Mouse (Mus musculus) heart, adult 2 months (tissue): ENCODE data around the gene Fastk. TPM values are rescaled to one million over a fixed set of nuclear protein-coding genes. Genes with fewer than 3 reads are reported as not detected.

Experiments
- DNase-seq, 2 experiments: peaks; one replicate each; pipeline ENCODE4 v3.0.0; 2021
- H3K27ac ChIP-seq: fragments of 200-600 bp; 2 replicates; pipeline ENCODE4 v1.8.1; 2022
- H3K27me3 ChIP-seq: fragments of 200-500 bp; 2 replicates; pipeline ENCODE4 v1.6.1; 2012; ENCODE audit warnings: mild to moderate bottlenecking, low read length, inconsistent platforms, mixed read lengths; ENCODE audit not compliant: control insufficient read depth, insufficient read depth
- H3K36me3 ChIP-seq: fragments of 200-500 bp; 2 replicates; pipeline ENCODE4 v1.6.1; 2012; ENCODE audit warnings: low read length, inconsistent platforms; ENCODE audit not compliant: control insufficient read depth, insufficient read depth
- H3K4me1 ChIP-seq: fragments of 200-500 bp; 2 replicates; pipeline ENCODE4 v1.6.1; 2011; ENCODE audit warnings: low read length; ENCODE audit not compliant: control insufficient read depth, insufficient read depth
- H3K4me3 ChIP-seq: fragments of 200-600 bp; 2 replicates; pipeline ENCODE4 v1.8.1; 2022
- H3K79me2 ChIP-seq: fragments of 200-500 bp; replicated peaks from 2 replicates; pipeline ENCODE4 v1.6.1; 2012; ENCODE audit warnings: mild to moderate bottlenecking, inconsistent platforms, low read length, moderate library complexity, mixed read lengths; ENCODE audit not compliant: control insufficient read depth, insufficient read depth
- H3K9ac ChIP-seq: fragments of 200-500 bp; 2 replicates; pipeline ENCODE4 v1.6.1; 2012; ENCODE audit warnings: low read depth, mild to moderate bottlenecking, control low read depth, inconsistent platforms, low read length, mixed read lengths
- CTCF ChIP-seq: fragments of 200-600 bp; IDR thresholded peaks from 2 replicates; pipeline ENCODE4 v1.8.1; 2022; ENCODE audit warnings: antibody characterized with exemption, mild to moderate bottlenecking, moderate library complexity
- EP300 ChIP-seq: fragments of 200-500 bp; IDR thresholded peaks from 2 replicates; pipeline ENCODE4 v1.6.1; 2011; ENCODE audit warnings: low read depth, low read length, control low read depth; ENCODE audit not compliant: insufficient read depth
- POLR2A ChIP-seq: fragments of 200-500 bp; IDR thresholded peaks from 2 replicates; pipeline ENCODE4 v1.6.1; 2011; ENCODE audit warnings: mild to moderate bottlenecking, low read depth, low read length, control low read depth; ENCODE audit not compliant: insufficient read depth
- WGBS: fragments of 180-500 bp; shearing (Covaris S2); methylation state at CpG from one replicate; pipeline ENCODE4 v1.1.7; 2018; 5-methylcytosine and 5-hydroxymethylcytosine counted together
- intact Hi-C: fragments of 180-260 bp; cut with DNase I; formaldehyde crosslinking; loops from one replicate; pipeline ENCODE4 v1.15.1; 2025
- polyA plus RNA-seq: library from polyadenylated mRNA; depleted of rRNA; stranded (reverse); fragments of >200 nt; gene quantifications from 2 replicates; pipeline ENCODE4 v1.2.3, GENCODE M21; 2012
- total RNA-seq, 2 experiments: library from RNA; stranded (reverse); gene quantifications; 2 replicates each; pipeline ENCODE4 v1.2.3; 2021

Fastk gene
- total and polyA plus RNA-seq, 3 experiments: 287 to 613 (median 328) TPM

GRCm38 (mm10) chr5:24443204-24443603 is 1.9 kb downstream of the Fastk start:
- no peak for DNase-seq
- intact Hi-C loops: loop anchor here (10.0 kb wide), 1 partner anchor 392 kb away; no protein-coding TSS in a partner anchor
- WGBS: 87% methylated on average over 7 of the region's 7 CpGs
- no peak overlapping the region for H3K27ac ChIP-seq
- H3K36me3 ChIP-seq: no peaks in the 10 kb centered on the region
- no peaks in the 10 kb centered on the region for H3K27me3 ChIP-seq
- TF ChIP-seq EP300: no peak
- no peak for TF ChIP-seq POLR2A
- TF ChIP-seq CTCF: no peak
- H3K79me2 ChIP-seq: no peaks in the 10 kb centered on the region
- H3K4me3 ChIP-seq: no peak overlapping the region
- H3K9ac ChIP-seq: no peak overlapping the region
- peaks cover 3% of the 10 kb centered on the region; the same call in 1 of the 2 replicates for H3K4me1 ChIP-seq

GRCm38 (mm10) chr5:24442029-24442428 is 3.1 kb downstream of the Fastk start:
- no peaks in the 10 kb centered on the region for H3K79me2 ChIP-seq
- H3K27me3 ChIP-seq: no peaks in the 10 kb centered on the region
- no peak overlapping the region for H3K4me3 ChIP-seq
- no peaks in the 10 kb centered on the region for H3K36me3 ChIP-seq
- no peaks in the 10 kb centered on the region for H3K4me1 ChIP-seq
- WGBS: 70% methylated on average over 9 of the region's 9 CpGs
- H3K27ac ChIP-seq: no peak overlapping the region
- intact Hi-C loops: loop anchor here (10.0 kb wide), 1 partner anchor 393 kb away; no protein-coding TSS in a partner anchor
- H3K9ac ChIP-seq: no peak overlapping the region
- TF ChIP-seq POLR2A (no peak), CTCF (no peak), EP300 (no peak)
- DNase-seq: no peak

GRCm38 (mm10) chr5:24441187-24441586 is 3.9 kb downstream of the Fastk start:
- no peaks in the 10 kb centered on the region for H3K27me3 ChIP-seq
- no peak overlapping the region for H3K9ac ChIP-seq
- intact Hi-C loops: loop anchor here (10.0 kb wide), 1 partner anchor 394 kb away; no protein-coding TSS in a partner anchor
- no peaks in the 10 kb centered on the region for H3K79me2 ChIP-seq
- no peak overlapping the region for H3K27ac ChIP-seq
- TF ChIP-seq CTCF (no peak), EP300 (no peak), POLR2A (no peak)
- H3K4me3 ChIP-seq: no peak overlapping the region
- DNase-seq: no peak
- H3K36me3 ChIP-seq: no peaks in the 10 kb centered on the region
- WGBS: 92% methylated on average over 8 of the region's 8 CpGs
- no peaks in the 10 kb centered on the region for H3K4me1 ChIP-seq

DNA sequence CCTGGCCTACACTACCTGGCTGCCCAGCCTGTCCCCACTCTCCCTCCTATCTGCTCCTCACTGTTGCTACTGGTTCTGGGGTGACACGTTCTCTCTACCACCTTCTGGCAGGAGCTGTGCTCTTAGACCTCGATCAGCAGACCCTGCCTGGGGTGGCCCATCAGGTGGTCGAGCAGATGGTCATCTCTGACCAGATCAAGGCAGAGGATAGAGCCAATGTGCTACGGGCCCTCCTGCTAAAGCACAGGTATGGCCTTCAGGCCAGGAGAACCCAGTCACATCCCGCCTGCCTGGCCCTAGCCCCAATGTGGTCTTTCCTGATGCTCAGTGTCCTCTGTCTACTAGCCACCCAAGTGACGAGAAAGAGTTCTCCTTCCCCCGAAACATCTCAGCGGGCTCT is 11.1 kb downstream of the Fastk start:
- H3K27me3 ChIP-seq: no peaks in the 10 kb centered on the region
- H3K4me1 ChIP-seq: no peaks in the 10 kb centered on the region; the same call in 1 of the 2 replicates
- no peak overlapping the region for H3K27ac ChIP-seq
- peaks cover 8% of the 10 kb centered on the region for H3K36me3 ChIP-seq
- DNase-seq: no peak
- intact Hi-C loops: no loop called here
- no peak overlapping the region for H3K4me3 ChIP-seq
- H3K79me2 ChIP-seq: no peaks in the 10 kb centered on the region
- H3K9ac ChIP-seq: no peak overlapping the region
- WGBS: 84% methylated on average over 8 of the region's 8 CpGs
- TF ChIP-seq EP300 (no peak), POLR2A (no peak), CTCF (no peak)

DNA sequence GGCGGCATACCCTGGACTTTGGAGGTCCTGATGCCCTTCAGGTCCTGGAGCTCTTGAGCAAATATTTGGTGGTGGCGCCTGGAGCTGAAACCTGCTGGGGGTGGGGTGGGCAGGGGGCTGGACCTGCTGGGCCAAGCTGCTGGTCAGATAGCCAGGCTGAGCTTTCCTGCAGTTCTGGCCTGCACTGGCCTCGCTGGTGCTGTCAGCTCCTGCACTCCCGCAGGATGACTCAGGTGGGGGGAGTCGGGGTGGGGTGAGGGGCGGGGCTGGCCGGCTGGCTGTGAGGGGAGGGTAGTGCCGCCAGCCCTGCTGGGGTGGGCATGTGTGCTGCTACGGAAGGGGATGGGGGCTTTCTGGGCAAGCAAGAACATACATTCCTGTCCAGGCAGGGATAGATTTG is 16.5 kb downstream of the Fastk start:
- WGBS: 54% methylated on average over 9 of the region's 9 CpGs
- no peak overlapping the region for H3K27ac ChIP-seq
- TF ChIP-seq EP300 (no peak), POLR2A (no peak), CTCF (no peak)
- no peak overlapping the region for H3K9ac ChIP-seq
- H3K79me2 ChIP-seq: peaks cover 3% of the 10 kb centered on the region; the same call in 1 of the 2 replicates
- no peaks in the 10 kb centered on the region for H3K27me3 ChIP-seq
- H3K4me3 ChIP-seq: no peak overlapping the region
- intact Hi-C loops: no loop called here
- peaks cover 8% of the 10 kb centered on the region for H3K4me1 ChIP-seq
- no peak for DNase-seq
- peaks cover 8% of the 10 kb centered on the region for H3K36me3 ChIP-seq

- H3K27ac ChIP-seq: no peak overlapping the region
- peaks cover 5% of the 10 kb centered on the region for H3K36me3 ChIP-seq
- DNase-seq: no peak
- H3K4me3 ChIP-seq: no peak overlapping the region
- H3K27me3 ChIP-seq: no peaks in the 10 kb centered on the region
- intact Hi-C loops: loop anchor here (2.0 kb wide), 1 partner anchor 17 kb away; the partner anchor contains the start of gene Fastk
- H3K9ac ChIP-seq: no peak overlapping the region
- peaks cover 3% of the 10 kb centered on the region; the same call in 1 of the 2 replicates for H3K79me2 ChIP-seq
- 61% methylated on average over 15 of the region's 15 CpGs for WGBS
- peaks cover 8% of the 10 kb centered on the region for H3K4me1 ChIP-seq
- TF ChIP-seq EP300: no peak
- TF ChIP-seq POLR2A: no peak
- no peak for TF ChIP-seq CTCF
These were observed 17.1 kb downstream of the Fastk start for GRCm38 (mm10) chr5:24427981-24428402.
